Mouse (Mus musculus): ENCODE data around the gene Pnck.

- no peak for TF ChIP-seq CTCF (IDR thresholded peaks at IDR 0.05; ENCODE audit: insufficient read depth, low read length)
- no peak for TF ChIP-seq POLR2A (IDR thresholded peaks at IDR 0.05; ENCODE audit: borderline replicate concordance, extremely low read depth, low read depth, low read length)
Observed at GRCm38 (mm10) chrX:73626981-73627380, 32.9 kb downstream of the Pnck start.
